Mouse (Mus musculus): ENCODE measurements at regions not wholly inside any gene's neighbourhood (a gene's known extent, or its start where the extent isn't known, plus 50 kb on each side); places are given as distances from the start of the nearest gene placed in this dataset.
"Not testable (repeated sequence)": the region's sequence is repeated elsewhere in the genome, so short reads cannot be mapped to it uniquely, and the experiment has no call there.

- ATAC-seq (replicated peaks; ENCODE audit: low FRiP score, low TSS enrichment, poor library complexity, severe bottlenecking) = no peak
Observed at GRCm38 (mm10) chr1:51614700-51615099, 136.5 kb upstream of the Nabp1 start.

DNA sequence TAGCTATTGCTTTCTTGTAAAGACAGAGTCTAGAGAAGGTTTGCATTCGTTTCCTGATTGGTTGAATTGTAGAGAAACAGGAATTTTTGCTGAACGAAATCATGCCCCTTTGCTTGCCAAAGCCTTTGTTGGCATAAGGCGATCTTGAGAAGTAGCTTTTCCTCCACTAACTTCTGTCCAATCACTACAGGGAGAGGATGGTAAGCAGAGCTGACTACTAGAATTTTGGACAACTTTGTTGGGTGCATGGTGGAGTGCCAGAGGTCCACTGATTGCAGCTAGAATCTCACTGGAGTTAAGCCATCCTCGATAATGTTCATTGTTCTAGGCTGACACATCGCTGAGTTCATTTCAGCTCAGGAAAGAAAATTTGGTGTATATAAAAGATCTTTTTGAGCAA is 131.1 kb upstream of the Nabp1 start:
- ATAC-seq (replicated peaks; ENCODE audit: low FRiP score, low TSS enrichment, poor library complexity, severe bottlenecking) = no peak

DNA sequence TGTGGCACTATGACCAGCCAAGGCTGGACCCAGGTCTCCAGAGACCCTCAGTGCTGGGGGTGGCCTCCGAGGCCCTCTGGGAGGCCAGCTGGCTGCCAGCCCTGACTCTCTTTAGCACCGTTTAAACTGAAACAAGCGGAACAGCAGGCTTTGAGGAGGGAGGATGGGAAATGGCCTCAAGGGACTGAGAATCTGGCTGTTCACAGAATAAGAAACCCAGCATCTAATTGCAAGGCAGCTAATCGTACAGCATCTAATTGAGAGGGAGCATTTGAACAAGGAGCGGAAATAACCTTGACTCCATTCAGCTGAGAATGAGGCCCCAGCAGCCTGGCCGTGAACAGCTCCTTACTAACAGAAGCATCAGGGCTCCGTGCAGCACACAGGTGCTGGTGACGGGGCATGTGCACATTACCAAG is 129.2 kb upstream of the Nabp1 start:
- no peak for ATAC-seq (replicated peaks; ENCODE audit: low FRiP score, low TSS enrichment, poor library complexity, severe bottlenecking)

DNA sequence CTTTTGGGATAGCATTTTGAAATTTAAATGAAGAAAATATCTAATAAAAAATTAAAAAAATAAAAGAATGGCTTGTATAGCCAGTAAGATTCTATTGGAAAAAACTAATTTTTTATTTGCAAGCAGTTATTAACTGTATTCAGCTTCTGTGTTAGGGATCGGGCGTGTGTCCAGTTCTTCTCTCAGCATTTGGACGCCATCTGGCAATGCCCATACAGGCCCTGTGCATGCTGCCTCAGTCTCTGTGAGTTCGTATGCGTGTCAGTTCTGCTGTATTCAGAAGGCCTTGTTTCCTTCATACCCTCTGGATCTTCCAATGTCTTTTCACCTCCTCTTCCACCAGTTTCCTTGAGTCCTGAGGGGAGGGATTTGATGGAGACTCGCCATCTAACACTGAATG is 123.8 kb upstream of the Nabp1 start:
- no peak for ATAC-seq (replicated peaks; ENCODE audit: low FRiP score, low TSS enrichment, poor library complexity, severe bottlenecking)

DNA sequence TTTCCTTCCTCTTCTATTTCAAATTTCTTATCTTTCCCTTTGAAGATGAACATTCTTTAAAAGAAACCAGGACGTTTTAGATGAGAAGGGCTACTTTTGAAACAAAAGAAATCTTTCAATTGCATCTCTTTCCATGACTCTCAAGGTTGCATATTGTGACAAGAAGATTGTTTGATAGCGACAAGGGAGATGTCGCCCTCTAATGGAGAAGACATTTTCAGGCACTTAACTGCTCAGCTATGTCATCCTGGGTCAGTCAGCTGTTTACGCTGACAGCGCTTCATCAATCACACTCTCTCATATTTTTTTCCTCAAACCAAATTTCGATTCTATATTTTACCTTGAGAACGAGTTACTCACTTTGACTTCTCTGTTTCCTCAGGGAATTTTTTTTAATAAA is 122.2 kb upstream of the Nabp1 start:
- ATAC-seq (replicated peaks; ENCODE audit: low FRiP score, low TSS enrichment, poor library complexity, severe bottlenecking) = peak; percentile 72

DNA sequence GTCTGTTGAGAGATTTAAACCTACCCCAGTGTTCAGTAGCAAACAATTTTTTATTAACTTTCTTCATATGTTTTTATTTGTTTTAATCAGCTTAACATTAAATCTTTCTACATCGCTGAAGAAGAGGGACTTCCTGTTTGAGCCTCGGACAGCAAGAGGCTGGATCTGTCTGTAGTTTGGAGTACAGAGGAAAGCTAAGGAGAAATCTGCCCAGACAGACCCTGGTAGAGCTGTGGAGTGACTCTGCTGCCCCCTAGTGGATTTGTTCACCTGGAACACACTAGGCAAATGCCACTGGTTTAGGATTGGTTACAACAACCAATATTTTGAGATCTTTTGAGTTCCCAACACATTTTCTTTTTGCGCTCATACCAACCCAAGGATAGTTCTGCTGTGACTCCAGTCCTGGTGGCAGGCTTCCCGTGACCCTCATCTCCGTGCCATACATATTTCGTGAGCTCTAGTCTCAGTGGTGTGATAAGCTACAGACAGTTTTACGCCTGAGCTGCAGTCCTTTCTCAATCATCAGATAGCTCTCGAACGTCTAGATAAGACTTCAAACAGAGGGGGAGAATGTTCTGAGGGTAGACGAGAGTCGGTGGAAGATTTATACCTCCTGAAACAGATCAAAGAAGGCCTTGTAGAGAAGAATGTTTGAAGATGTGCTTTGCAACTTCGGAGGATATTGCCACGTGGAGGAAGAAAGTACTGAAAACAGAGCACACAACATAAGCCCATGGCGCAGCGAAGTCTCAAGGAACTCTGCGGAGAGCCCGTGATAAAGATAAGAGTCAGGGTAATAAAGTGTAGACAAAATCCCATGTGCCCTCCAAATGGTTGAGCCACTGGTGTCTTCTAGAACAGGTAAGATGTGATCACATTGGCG is 119.0 kb upstream of the Nabp1 start:
- ATAC-seq (replicated peaks; ENCODE audit: low FRiP score, low TSS enrichment, poor library complexity, severe bottlenecking) = peak; percentile 91

- no peak for ATAC-seq (replicated peaks; ENCODE audit: low FRiP score, low TSS enrichment, poor library complexity, severe bottlenecking)
Observed at GRCm38 (mm10) chr1:51594666-51595065, 116.4 kb upstream of the Nabp1 start.

GRCm38 (mm10) chr1:51593621-51594441 is 115.6 kb upstream of the Nabp1 start:
- no peak for ATAC-seq (replicated peaks; ENCODE audit: low FRiP score, low TSS enrichment, poor library complexity, severe bottlenecking)

DNA sequence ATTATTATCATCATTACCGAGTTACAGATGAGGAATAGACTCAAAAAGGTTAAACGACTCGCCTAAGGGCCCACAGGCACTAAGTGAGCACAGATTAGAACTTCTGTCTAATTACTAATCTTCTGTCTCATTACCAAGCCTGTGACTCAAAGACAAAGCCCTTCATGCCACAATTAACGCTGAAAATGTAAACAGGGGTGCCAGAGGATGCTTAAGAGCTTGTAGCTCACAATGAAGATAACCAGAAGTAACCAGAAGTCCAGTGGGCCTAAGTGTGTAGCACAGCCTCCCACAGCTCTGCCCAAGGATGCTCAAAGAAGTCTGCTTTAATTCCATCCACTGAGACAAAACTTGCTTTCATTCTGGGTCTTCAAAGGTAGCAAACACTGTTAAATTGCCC is 113.7 kb upstream of the Nabp1 start:
- ATAC-seq (replicated peaks; ENCODE audit: low FRiP score, low TSS enrichment, poor library complexity, severe bottlenecking) = no peak

- no peak for ATAC-seq (replicated peaks; ENCODE audit: low FRiP score, low TSS enrichment, poor library complexity, severe bottlenecking)
Observed at GRCm38 (mm10) chr1:51590606-51591400, 112.6 kb upstream of the Nabp1 start.

DNA sequence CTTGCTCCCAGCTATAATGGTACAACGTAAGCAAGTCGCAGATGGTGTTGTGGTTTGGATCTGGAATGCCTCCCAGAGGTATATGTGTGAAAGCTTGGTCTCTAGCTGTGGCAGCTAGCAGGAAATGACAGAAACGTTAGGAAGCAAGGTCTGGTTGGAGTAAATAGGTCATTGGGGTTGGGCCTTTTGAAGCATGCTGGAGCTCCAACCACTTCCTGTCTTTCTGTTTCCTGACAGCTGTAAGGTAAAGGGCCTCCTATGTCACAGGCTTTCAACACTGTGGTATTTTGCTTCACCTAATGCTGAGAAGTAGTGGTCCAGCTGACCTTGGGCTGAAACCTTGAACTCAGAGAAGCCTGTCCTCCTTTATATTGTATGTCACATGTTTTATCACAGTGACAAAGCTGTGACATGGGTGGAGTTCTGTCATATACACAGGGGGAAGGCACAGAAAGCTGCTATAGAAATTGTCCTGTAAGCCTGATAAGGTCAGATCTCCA is 106.8 kb upstream of the Nabp1 start:
- ATAC-seq (replicated peaks; ENCODE audit: low FRiP score, low TSS enrichment, poor library complexity, severe bottlenecking) = peak; percentile 65

GRCm38 (mm10) chr1:51583871-51584270 is 105.6 kb upstream of the Nabp1 start:
- ATAC-seq (replicated peaks; ENCODE audit: low FRiP score, low TSS enrichment, poor library complexity, severe bottlenecking) = peak; percentile 60

GRCm38 (mm10) chr1:51580074-51580473 is 101.8 kb upstream of the Nabp1 start:
- ATAC-seq (replicated peaks; ENCODE audit: low FRiP score, low TSS enrichment, poor library complexity, severe bottlenecking) = no peak

DNA sequence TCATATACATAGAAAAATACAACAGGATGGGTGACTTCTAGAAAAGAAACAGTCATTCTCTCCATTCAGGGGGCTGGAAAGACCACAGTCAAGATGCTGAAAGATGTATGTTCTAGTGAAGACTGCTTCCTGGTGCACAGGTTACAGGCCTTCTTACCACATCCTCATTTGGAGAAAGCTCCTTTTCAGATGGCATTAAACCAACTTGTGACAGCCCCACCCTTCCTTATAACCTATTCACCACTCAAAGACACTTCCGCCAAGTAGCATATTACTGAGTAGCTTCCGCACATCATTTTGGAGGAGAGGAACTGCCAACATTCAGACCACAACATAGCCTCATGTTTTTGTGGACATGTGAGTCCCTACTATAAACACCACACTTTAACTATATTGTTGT is 99.5 kb upstream of the Nabp1 start:
- no peak for ATAC-seq (replicated peaks; ENCODE audit: low FRiP score, low TSS enrichment, poor library complexity, severe bottlenecking)

DNA sequence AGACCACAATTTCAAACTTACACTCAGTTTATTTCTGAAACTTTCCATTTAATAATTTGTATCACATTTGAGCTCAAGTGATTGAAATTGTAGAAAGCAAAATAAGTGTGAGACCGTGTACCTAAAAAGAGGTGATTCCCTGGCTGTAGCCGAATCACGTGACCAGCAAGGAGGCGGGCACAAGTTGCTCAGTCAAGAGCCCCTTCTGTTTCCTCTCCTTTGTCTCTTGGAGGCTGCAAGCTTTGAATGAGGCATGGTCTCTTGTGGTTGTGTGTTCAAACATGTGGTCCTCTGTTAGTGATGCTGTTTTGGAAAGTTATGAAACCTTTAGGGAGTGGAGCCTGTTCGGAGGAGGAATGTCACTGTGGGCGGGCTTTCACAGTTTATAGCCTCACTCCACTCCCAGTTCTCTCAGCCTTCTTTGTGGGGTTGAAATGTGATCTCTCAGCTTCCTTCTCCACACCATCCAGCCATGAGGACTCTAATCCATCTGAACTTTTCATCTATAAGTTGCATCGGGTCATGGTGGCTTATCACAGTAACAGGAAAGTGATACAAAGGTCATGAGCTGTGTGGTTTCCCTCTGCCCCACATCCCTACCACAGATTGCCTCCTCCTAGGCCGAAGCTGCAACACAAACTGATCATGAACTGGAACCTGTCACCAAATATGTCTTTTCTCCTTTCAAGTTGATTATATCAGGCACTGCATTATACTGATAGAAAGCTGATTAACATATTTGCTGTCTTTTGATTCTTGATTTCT is 94.3 kb upstream of the Nabp1 start:
- ATAC-seq (replicated peaks; ENCODE audit: low FRiP score, low TSS enrichment, poor library complexity, severe bottlenecking) = 0 out of 2 replicates have a peak, but pooled peaks have one; percentile 52

- ATAC-seq (replicated peaks; ENCODE audit: low FRiP score, low TSS enrichment, poor library complexity, severe bottlenecking) = no peak
Observed at GRCm38 (mm10) chr1:51569625-51570024, 91.4 kb upstream of the Nabp1 start.

DNA sequence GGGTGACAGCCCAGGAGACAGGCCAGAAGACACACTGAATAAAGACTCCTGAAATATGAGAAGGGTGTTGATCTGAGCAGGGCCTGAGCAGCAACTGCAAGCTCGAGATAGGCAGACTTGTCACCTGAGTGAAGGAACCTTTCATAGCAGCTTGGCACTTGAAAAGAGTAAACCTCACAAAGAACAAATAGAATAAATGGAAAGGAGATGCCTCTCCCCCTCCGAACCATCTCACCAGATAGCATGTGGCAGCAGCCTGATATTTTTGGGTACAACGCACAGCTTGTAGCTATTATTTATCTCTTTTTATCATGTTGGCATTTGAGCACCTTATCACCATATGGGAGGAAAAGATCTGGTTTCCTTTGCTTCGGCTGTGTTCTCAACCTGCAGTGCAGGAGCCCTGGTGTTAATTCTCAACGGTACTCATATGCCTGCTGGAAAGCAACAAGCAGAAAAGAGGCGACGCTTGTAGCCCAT is 88.0 kb upstream of the Nabp1 start:
- ATAC-seq (replicated peaks; ENCODE audit: low FRiP score, low TSS enrichment, poor library complexity, severe bottlenecking) = peak; percentile 98

DNA sequence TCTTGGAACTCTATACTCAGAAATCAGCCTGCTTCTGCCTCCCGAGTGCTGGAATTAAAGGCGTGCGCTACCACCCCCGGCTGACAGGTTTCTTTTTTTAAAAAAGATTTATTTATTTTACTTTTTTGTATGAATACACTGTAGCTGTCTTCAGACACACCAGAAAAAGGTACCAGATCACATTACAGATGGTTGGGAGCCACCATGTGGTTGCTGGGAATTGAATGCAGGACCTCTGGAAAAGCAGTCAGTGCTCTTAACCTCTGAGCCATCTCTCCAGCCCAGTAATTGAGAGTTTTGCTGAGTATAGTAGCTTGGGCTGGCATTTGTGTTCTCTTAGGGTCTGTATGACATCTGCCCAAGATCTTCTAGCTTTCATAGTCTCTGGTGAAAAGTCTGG is 78.4 kb upstream of the Nabp1 start:
- ATAC-seq (replicated peaks; ENCODE audit: low FRiP score, low TSS enrichment, poor library complexity, severe bottlenecking) = not testable (repeated sequence)

- ATAC-seq (replicated peaks; ENCODE audit: low FRiP score, low TSS enrichment, poor library complexity, severe bottlenecking) = peak; percentile 96
Observed at GRCm38 (mm10) chr1:51553738-51554137, 75.5 kb upstream of the Nabp1 start.
